Mouse (Mus musculus) urinary bladder, adult 18-20 months (tissue): ENCODE results near the gene Wtip.
"Not testable (repeated sequence)": the region's sequence is repeated elsewhere in the genome, so short reads cannot be mapped to it uniquely, and the experiment has no call there.

Source experiments
- DNase-seq, 2 experiments: peaks; one replicate each; pipeline ENCODE4 v3.0.0; 2022; ENCODE audit warnings: low spot score in 2 of 2, mixed read lengths in 2 of 2

The Wtip gene

GRCm38 (mm10) chr7:34120636-34121035 is 12.4 kb downstream of the Wtip start:
- DNase-seq: not testable (repeated sequence)

DNA sequence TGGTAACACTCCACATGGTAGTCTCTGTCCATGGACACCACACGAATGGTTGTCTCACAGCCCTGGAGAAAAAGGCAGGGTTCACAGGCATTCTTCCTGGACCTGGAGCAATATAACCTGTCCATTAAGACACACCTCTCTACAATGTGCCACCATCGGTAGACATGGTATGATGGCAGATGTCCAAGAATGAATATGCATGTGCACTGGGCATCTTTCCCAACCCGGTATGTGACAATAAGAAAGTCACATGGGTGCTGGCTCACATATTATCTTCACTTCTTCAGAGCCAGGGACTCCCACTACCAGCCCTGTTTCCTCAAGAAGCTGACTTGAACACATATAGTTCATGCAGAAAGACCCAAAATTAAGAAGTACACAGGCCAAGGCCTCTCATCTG is 16.5 kb downstream of the Wtip start:
- no peak for DNase-seq

GRCm38 (mm10) chr7:34109190-34109589 is 23.9 kb downstream of the Wtip start:
- DNase-seq: no peak

DNA sequence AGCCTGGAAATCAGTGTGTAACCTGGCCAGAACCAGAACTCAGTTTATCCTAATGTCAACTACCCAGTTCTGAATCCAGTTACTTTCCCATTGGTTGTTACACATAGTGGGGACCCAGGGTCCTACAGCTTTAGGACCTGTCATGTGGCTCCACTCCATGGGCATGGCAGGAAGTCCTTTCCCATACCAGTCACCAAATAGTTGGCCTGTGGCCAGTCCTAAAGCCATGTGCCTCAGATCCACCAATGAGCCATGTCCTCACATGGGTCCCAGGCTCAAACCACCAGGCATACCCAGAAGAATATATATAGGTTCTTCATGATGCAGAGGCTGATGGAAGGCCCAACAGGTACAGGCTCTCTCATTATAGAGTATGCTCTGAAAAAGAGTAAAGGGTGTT is 31.8 kb downstream of the Wtip start:
- no peak for DNase-seq

DNA sequence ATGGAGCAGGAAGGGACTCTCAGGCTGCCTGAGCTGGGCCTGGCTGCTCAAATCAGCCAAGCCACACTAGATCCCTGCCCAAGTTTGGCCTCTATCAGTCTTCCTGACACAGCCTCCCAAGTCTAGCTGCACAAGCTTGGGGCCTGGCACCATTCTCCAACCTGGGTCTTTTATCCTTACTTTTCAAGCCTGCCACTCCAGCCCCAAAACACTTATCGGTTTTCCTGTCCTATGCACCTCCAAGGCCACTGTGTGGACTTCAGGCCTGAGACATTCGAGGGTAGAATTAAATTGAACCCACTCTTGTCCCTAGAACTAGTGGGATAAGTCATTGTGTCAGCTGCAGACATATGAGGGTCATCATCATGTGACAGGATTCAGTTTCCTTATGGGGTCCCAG is 33.1 kb downstream of the Wtip start:
- no peak for DNase-seq

DNA sequence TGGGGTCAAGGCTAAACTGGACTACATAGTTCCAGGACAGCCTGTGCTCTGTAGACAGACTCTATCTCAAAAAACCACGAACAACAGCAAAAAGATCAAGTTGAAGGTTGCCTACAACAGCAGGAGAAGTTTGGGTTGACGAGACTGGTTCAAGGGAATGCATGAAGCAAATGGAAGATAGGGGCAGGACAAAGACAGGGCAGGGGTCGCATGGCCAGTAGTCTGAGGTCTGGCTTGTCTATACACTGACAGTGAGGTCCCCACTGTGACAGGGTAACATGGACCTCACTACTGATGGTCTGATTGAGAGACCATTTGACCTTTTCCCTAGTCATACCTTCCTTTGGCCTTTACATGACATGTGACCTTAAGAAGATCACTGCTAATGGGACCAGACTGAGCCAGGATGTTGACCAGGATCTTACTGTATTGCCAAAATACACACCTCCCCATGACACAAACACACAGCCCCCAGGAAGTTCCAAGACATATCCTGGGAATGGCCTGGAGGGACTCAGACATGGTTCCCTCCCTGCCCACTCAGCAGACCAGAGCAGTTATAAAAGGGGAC is 38.1 kb downstream of the Wtip start, which contains the start of gene Scgb1b30:
TSS of gene Scgb1b30 (plus strand) at position 521 of the 571 bp plus-strand sequence.
- DNase-seq: no peak

DNA sequence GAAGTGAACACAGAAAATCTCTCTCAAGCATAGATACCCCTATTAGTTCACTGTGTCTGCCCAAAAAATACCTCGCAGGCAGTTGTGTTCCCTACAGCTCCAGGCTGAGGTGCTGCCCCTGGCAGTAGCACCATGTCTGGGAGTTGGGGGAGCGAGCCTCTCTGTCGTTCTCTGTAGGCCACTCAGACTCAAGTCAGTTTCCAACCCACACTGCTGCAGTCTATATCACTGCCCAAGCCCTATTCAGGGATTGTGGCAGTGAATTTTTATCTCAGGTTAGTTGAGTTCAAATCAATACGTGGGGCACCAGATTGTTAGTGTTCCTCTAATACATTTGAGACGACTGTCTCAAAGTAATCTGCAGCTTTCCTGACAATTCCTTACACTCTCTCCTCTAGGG is 64.9 kb downstream of the Wtip start:
- DNase-seq: not testable (repeated sequence)
